Mouse (Mus musculus): ENCODE measurements around the gene Add3.

Add3 gene

GRCm38 (mm10) chr19:53140044-53140803 is at the start of gene Add3:
Gene Add3, plus strand, starts transcription at chr19:53140443.
- DNase-seq (ENCODE audit: low spot score): peak; percentile 42

- no peak for DNase-seq (ENCODE audit: low spot score)
Measured at GRCm38 (mm10) chr19:53090677-53091076, 49.6 kb upstream of the Add3 start.

- no peak for DNase-seq (ENCODE audit: low spot score)
Measured at GRCm38 (mm10) chr19:53092251-53092650, 48.0 kb upstream of the Add3 start.

- no peak for DNase-seq (ENCODE audit: low spot score)
Measured at GRCm38 (mm10) chr19:53093294-53093693, 46.9 kb upstream of the Add3 start.

- DNase-seq (ENCODE audit: low spot score): no peak
Measured at GRCm38 (mm10) chr19:53094684-53095083, 45.6 kb upstream of the Add3 start.

- DNase-seq (ENCODE audit: low spot score): no peak
Measured at GRCm38 (mm10) chr19:53101374-53102300, 38.6 kb upstream of the Add3 start.

GRCm38 (mm10) chr19:53105374-53106090 is 34.7 kb upstream of the Add3 start:
- peak; percentile 66 for DNase-seq (ENCODE audit: low spot score)

- no peak for DNase-seq (ENCODE audit: low spot score)
Measured at GRCm38 (mm10) chr19:53106952-53107351, 33.3 kb upstream of the Add3 start.

GRCm38 (mm10) chr19:53107361-53108247 is 32.6 kb upstream of the Add3 start:
- DNase-seq (ENCODE audit: low spot score): no peak

- peak; percentile 73 for DNase-seq (ENCODE audit: low spot score)
Measured at GRCm38 (mm10) chr19:53111996-53112590, 28.1 kb upstream of the Add3 start.

GRCm38 (mm10) chr19:53119255-53119795 is 20.9 kb upstream of the Add3 start:
- no peak for DNase-seq (ENCODE audit: low spot score)

- peak; percentile 55 for DNase-seq (ENCODE audit: low spot score)
Measured at GRCm38 (mm10) chr19:53120483-53120882, 19.8 kb upstream of the Add3 start.

- DNase-seq (ENCODE audit: low spot score): no peak
Measured at GRCm38 (mm10) chr19:53122641-53123241, 17.5 kb upstream of the Add3 start.

GRCm38 (mm10) chr19:53123301-53123700 is 16.9 kb upstream of the Add3 start:
- no peak for DNase-seq (ENCODE audit: low spot score)

GRCm38 (mm10) chr19:53125679-53126078 is 14.6 kb upstream of the Add3 start:
- DNase-seq (ENCODE audit: low spot score): no peak

- DNase-seq (ENCODE audit: low spot score): no peak
Measured at GRCm38 (mm10) chr19:53126546-53126945, 13.7 kb upstream of the Add3 start.

GRCm38 (mm10) chr19:53127320-53128291 is 12.6 kb upstream of the Add3 start:
- no peak for DNase-seq (ENCODE audit: low spot score)

- DNase-seq (ENCODE audit: low spot score): peak; percentile 37
Measured at GRCm38 (mm10) chr19:53128494-53129337, 11.5 kb upstream of the Add3 start.

Measured in testis, postnatal 14 days (tissue).